ENCODE assay signal across 8 mouse cellular contexts in genomic region chr11:98457367-98458120, GRCm38 (mm10). TPM values are rescaled to one million over a fixed set of nuclear protein-coding genes. Genes with fewer than 3 reads are reported as not detected.
DNase-seq lines count a peak whose midpoint lies in the region; ATAC-seq lines count a peak whose summit lies in the region.

No protein-coding gene starts in this region.

- peak overlapping the region; percentile 49 for H3K9ac ChIP-seq in intestine, embryonic 14.5 days (ENCODE audit: low read length)

- H3K9me3 ChIP-seq in intestine, embryonic 14.5 days (ENCODE audit: control insufficient read depth, low read length): no peaks in the 10 kb centered on the region

- intact Hi-C loops in left cerebral cortex, postnatal 25 days (cut with DNase I): loop anchor here (1.0 to 5.0 kb wide), 3 partner anchors 115 to 210 kb away; no protein-coding TSS in a partner anchor

- peak overlapping the region; percentile 53 for H3K4me3 ChIP-seq in intestine, embryonic 14.5 days (ENCODE audit: low read depth, low read length)

- ATAC-seq in activated CD4-positive, CD25-positive, alpha-beta regulatory T cell, adult 4 months: peak; percentile 79
- ATAC-seq in common myeloid progenitor, adult 5-6 weeks (replicated peaks; ENCODE audit: low read depth, poor library complexity, severe bottlenecking): peak; percentile 77
- ATAC-seq in intestine, embryonic 14.5 days (replicated peaks; ENCODE audit: low FRiP score, low TSS enrichment, low read depth): peak; percentile 89

- H3K4me2 ChIP-seq in intestine, embryonic 14.5 days (ENCODE audit: low read length): peak overlapping the region; percentile 67

- WGBS in intestine, embryonic 14.5 days: under 1% methylated on average over 52 of the region's 64 CpGs

- peak; percentile 64 for DNase-seq in gastrocnemius, postnatal 25 days
- DNase-seq in intestine, embryonic 14.5 days (ENCODE audit: low spot score): peak; percentile 98
- peak; percentile 73 to 76 for DNase-seq in left cerebral cortex, postnatal 25 days (ENCODE audit: low spot score in 2 of 2)
- DNase-seq in mesoderm, embryonic 11.5 days (ENCODE audit: low read depth, low spot score): peak; percentile 90
- peak; percentile 76 for DNase-seq in right cerebral cortex, postnatal 25 days
- DNase-seq in urinary bladder, postnatal 36 days (ENCODE audit: low spot score in 2 of 2): peak; percentile 82 to 89

- no peak overlapping the region for H3K27ac ChIP-seq in intestine, embryonic 14.5 days (ENCODE audit: low read depth)

- H3K36me3 ChIP-seq in intestine, embryonic 14.5 days (ENCODE audit: control insufficient read depth, insufficient read depth, low read length): peaks cover 3% of the 10 kb centered on the region; the same call in 1 of the 2 replicates

- H3K4me1 ChIP-seq in intestine, embryonic 14.5 days (replicated peaks; ENCODE audit: control insufficient read depth, insufficient read depth, low read length): peaks cover 6% of the 10 kb centered on the region; the same call in 1 of the 2 replicates

- peaks cover 20% of the 10 kb centered on the region for H3K27me3 ChIP-seq in intestine, embryonic 14.5 days (replicated peaks; ENCODE audit: control insufficient read depth, insufficient read depth, low read length)

RNA-seq across cellular contexts. Expression of gene Grb7, which starts 11.3 kb away (rescaled TPM):
- polyA plus RNA-seq in activated CD4-positive, CD25-positive, alpha-beta regulatory T cell, adult 4 months (2017; shearing (Covaris generic)): 1 to 10 TPM; 2.3 to 3.4 TPM
- not detected in 2 replicates for total RNA-seq in common myeloid progenitor, adult 5-6 weeks (2017)
- under 1 TPM in 1 of 2 experiments, not detected in 1; 0.16 TPM for total RNA-seq in gastrocnemius, postnatal 25 days (2021)
- 74.1 and 74.6 TPM in 2 replicates for polyA plus RNA-seq in intestine, embryonic 14.5 days (2014; fragmentation: Nextera tagmentation; extraction: Ambion mirVana)
- total RNA-seq in left cerebral cortex, postnatal 25 days (2021): 1 to 10 TPM; 2.4 to 2.7 TPM

RNA-seq across cellular contexts. Expression of gene Mien1, which starts 18.8 kb away (rescaled TPM):
- polyA plus RNA-seq in activated CD4-positive, CD25-positive, alpha-beta regulatory T cell, adult 4 months (2017; shearing (Covaris generic)): 100 to 1,000 TPM; 161 to 193 TPM
- 16.1 and 24.4 TPM in 2 replicates for total RNA-seq in common myeloid progenitor, adult 5-6 weeks (2017)
- total RNA-seq in gastrocnemius, postnatal 25 days (2021): 10 to 100 TPM; 31.7 to 35.5 TPM
- 109 and 123 TPM in 2 replicates for polyA plus RNA-seq in intestine, embryonic 14.5 days (2014; fragmentation: Nextera tagmentation; extraction: Ambion mirVana)
- total RNA-seq in left cerebral cortex, postnatal 25 days (2021): 100 to 1,000 TPM; 119 to 120 TPM

RNA-seq across cellular contexts. Expression of gene Erbb2, which starts 45.3 kb away (rescaled TPM):
- polyA plus RNA-seq in activated CD4-positive, CD25-positive, alpha-beta regulatory T cell, adult 4 months (2017; shearing (Covaris generic)): under 1 TPM in 1 of 2 experiments, not detected in 1; 0.07 TPM
- not detected in 2 replicates for total RNA-seq in common myeloid progenitor, adult 5-6 weeks (2017)
- 1 to 10 TPM; 2.0 to 2.3 TPM for total RNA-seq in gastrocnemius, postnatal 25 days (2021)
- polyA plus RNA-seq in intestine, embryonic 14.5 days (2014; fragmentation: Nextera tagmentation; extraction: Ambion mirVana): 33.5 and 35.3 TPM in 2 replicates
- total RNA-seq in left cerebral cortex, postnatal 25 days (2021): 1 to 10 TPM; 1.8 to 2.4 TPM

RNA-seq across cellular contexts. Expression of gene Pgap3, which starts 57.3 kb away (rescaled TPM):
- polyA plus RNA-seq in activated CD4-positive, CD25-positive, alpha-beta regulatory T cell, adult 4 months (2017; shearing (Covaris generic)): 1 to 10 TPM; 3.3 to 4.0 TPM
- 0.34 and 4.8 TPM in 2 replicates for total RNA-seq in common myeloid progenitor, adult 5-6 weeks (2017)
- 1 to 10 TPM; 1.9 to 2.1 TPM for total RNA-seq in gastrocnemius, postnatal 25 days (2021)
- polyA plus RNA-seq in intestine, embryonic 14.5 days (2014; fragmentation: Nextera tagmentation; extraction: Ambion mirVana): 13.4 and 14.1 TPM in 2 replicates
- 10 to 100 TPM; 10.1 to 11.3 TPM for total RNA-seq in left cerebral cortex, postnatal 25 days (2021)
